Mouse (Mus musculus): Measurements from ENCODE around the gene Clstn2.
A peak's percentile ranks its signal among the peaks of the same experiment; 100 is the strongest.

Clstn2 gene

DNA sequence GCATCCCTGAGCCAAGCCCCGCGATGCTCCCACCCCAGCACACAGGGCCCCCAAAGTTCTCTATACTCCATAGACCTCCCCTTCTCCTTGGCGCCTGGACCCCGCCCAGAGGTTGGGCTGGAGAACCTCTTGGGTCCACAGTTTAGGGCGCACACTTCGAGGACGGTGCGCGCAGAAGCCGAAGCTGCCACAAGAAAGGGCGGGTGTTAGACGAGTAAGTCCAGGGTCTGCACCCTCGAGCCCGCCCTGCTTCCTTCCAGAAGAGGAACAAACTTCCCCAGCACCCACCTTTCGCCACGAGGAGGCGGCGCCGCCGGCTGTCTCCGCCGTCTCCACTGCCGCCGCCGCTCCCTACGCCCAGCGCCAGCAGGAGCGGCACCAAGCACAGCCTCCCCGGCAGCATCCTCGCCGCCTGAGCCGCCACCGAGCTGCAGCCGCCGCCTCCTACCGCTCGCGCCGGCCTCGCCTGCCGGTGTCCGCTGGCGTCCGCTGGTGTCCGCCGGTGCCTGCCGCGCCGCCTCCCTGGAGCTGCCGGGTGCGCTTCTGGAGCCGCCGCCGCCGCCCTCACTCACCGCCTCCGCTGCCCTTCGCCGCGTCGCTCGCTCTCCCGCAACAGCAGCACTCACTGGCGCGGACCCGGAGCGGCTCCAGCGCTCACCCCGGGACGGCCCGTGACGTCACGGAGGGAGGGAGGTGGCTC, at the start of gene Clstn2:
Gene Clstn2, minus strand, starts transcription at position 609 of the 700 bp plus-strand sequence.
- peak; percentile 48 for DNase-seq

GRCm38 (mm10) chr9:98067767-98068166, 34.8 kb upstream of the Clstn2 start:
- no peak for DNase-seq

DNA sequence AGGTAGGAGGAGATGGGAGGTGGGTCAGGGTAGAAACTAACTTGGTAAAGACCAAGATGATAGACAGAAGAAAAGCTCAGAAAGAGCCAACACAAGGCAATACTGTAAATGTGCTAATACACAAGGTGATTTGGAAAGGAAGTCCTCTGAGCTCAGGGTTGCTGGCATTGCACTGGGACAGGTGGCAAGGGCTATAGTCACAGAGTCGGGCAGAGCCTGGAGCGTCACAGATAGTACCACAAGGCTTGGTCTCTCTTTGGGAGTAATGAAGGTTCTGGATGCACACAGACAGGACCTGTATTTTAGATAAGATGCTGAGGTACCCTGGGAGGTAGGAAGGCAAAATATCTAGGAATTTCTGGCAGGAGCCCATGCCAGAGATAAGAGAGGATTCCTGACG, 28.7 kb upstream of the Clstn2 start:
- DNase-seq, result no peak

GRCm38 (mm10) chr9:98057291-98057690, 24.3 kb upstream of the Clstn2 start:
- no peak for DNase-seq

- DNase-seq, result no peak
These were observed 18.4 kb upstream of the Clstn2 start for GRCm38 (mm10) chr9:98051343-98051742.

GRCm38 (mm10) chr9:98033273-98033855, 383 bp upstream of the Clstn2 start:
- no peak for DNase-seq

- no peak for DNase-seq
These were observed 946 bp downstream of the Clstn2 start for GRCm38 (mm10) chr9:98031898-98032572.

DNA sequence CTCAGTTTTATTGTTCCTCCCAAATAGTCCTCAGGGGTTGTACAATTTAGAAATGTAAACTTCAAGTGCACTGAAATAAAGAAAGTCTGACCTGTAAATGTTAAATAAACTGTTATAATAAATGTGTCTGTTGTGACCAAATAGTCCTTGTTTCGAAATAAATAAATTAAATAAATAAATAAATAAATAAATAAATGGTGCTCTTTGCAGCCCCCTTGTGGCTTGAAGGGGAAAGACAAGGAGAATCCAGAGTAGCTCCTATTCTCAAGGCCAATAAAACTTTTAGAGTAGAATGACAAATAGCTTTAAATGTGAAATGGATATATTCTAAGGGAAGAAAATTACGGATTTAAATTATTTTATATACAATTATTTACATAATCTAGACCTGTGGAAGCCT, 2.3 kb downstream of the Clstn2 start:
- DNase-seq, result no peak

DNA sequence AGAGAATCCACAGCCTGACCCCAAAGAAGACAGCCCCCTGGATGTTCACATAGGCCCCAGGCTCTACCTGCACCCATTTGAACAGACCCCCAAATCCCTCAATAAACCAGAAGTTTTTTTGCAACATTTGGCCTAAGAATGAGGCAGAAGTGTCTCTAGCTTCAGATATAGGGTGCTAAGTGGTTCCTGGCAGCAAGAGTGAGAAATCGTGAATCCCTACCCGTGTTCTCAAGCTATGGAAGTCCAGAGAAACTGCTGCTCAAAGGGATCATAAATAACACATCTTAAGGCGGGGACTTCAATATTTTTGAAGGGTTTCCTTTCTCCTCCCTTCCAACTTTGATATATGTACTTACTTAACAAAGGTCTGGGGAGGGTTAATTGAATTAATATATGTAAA, 7.4 kb downstream of the Clstn2 start:
- DNase-seq, result no peak

DNA sequence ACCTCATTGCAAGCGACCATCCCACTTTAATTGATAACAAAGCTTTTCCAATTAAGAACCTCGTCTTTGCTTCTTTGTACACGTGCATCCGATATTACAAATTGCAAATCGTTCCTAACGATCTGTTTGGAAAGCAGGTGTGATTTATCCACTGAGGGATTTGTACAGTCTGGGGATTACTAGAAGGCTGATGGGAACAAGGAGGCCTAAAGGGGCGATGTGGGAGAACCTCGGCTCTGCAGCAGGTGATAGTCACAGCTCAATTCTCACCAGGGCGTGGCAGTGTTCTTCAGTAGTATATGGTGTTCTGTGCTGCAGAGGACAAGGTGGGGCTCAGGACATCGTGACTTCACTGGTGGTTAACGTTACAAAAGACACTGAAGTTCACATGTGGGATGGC, 9.9 kb downstream of the Clstn2 start:
- no peak for DNase-seq

GRCm38 (mm10) chr9:98019876-98020275, 13.1 kb downstream of the Clstn2 start:
- DNase-seq, result no peak

- no peak for DNase-seq
These were observed 14.3 kb downstream of the Clstn2 start for GRCm38 (mm10) chr9:98018687-98019086.

- no peak for DNase-seq
These were observed 16.4 kb downstream of the Clstn2 start for GRCm38 (mm10) chr9:98016576-98016975.

DNA sequence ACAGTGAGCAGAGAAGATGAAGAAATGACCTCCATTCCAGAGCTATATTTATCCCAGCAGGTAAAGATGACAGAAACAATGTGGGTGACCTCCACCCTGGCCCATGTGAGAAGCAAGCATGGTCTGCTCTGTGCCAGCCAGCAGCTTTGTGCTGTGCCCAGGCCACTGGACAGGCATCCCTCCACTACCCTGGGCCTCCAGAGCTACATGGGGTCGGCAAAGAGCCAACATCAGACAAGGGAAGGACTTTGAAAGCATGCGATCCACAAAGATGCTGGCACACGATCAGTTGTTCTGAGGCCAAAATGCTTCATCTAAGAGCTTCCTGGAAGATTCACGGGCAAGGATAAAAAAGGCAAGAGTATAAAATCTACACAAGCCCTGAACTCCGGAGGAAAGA, 36.6 kb downstream of the Clstn2 start:
- DNase-seq, result peak; percentile 4

- DNase-seq, result no peak
These were observed 37.3 kb downstream of the Clstn2 start for GRCm38 (mm10) chr9:97995723-97996122.

GRCm38 (mm10) chr9:97992131-97992530, 40.9 kb downstream of the Clstn2 start:
- no peak for DNase-seq

GRCm38 (mm10) chr9:97977339-97977738, 55.6 kb downstream of the Clstn2 start:
- DNase-seq, result no peak

DNA sequence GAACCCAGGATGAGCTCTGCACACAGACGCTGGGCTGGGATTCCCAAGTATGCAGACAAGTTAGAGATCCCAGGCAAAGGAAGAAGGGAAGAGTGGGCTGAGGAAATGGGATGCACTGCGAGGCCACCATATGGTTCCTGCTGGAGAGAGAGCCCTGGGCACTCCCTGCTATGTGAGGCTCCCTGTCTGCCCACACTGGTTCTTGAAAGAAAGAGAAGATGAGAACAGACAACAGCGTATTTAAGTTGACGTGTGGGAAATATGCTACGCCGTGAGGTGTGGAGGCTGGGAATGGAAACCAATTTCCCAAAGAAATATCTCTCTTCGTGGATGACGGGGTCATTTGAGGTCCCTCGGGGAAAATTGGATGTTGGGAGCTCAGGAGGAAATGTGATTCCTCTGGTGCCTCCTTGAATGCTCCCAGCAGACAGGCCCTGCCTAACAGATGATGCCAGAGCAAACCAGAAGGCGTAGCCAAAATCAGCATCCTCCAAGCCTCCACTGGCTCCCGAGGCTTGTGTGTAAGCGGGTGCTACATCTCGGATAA, 58.1 kb downstream of the Clstn2 start:
- no peak for DNase-seq

DNA sequence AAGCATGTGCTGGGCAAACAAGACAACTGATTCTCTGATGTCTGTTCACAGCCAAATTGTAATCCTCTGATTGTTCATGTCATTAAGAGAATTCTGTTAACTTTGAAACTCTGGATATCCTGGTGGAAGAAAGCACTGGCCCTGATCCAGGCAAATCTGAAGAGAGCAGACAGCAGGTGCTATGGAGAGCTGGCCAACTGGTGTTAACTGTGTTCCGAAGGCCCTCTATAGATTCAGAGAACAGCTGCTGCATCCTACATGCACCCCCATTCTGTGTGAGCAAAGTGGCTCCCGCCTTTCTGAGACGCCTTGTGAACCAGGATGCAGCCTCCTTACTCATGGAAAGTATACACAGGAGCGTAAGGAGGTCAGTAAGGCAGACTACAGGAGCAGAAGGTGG, 66.3 kb downstream of the Clstn2 start:
- no peak for DNase-seq

DNA sequence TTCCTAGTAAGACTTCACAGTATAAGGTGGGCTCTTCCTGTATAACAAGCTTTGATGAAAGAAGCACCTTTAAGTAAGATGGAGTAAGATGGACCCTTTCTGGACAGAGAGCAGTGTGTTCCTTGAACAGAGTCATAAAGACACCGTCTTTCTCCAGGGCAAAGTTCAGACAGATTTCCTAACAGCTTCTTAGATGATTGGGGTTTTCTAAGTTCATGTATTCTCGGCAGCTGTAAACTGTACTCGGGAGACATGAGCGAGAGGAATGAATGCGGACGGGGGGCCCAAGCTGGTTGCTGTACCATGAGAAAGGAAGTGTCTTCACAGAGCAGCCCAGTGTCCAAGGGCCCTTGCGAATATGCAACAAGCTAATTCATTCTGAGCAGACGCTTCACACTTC, 75.5 kb downstream of the Clstn2 start:
- no peak for DNase-seq

GRCm38 (mm10) chr9:97956407-97957106, 76.4 kb downstream of the Clstn2 start:
- no peak for DNase-seq

GRCm38 (mm10) chr9:97953746-97954359, 79.1 kb downstream of the Clstn2 start:
- no peak for DNase-seq

All from lung, postnatal 14 days (tissue).